Mouse (Mus musculus) myocyte (in vitro differentiated cells): ENCODE measurements around the gene Cd3eap. TPM values are rescaled to one million over a fixed set of nuclear protein-coding genes. Genes with fewer than 3 reads are reported as not detected.
A peak's percentile ranks its signal among the peaks of the same experiment; 100 is the strongest.

Experiments used
- H3K27me3 ChIP-seq: one replicate; pipeline ENCODE4 v1.6.1; 2011; ENCODE audit not compliant: control insufficient read depth, insufficient read depth, insufficient read length
- H3K36me3 ChIP-seq: one replicate; pipeline ENCODE4 v1.6.1; 2011; ENCODE audit not compliant: control insufficient read depth, insufficient read depth
- H3K4me2 ChIP-seq: one replicate; pipeline ENCODE4 v1.6.1; 2011; ENCODE audit warnings: low read depth, control low read depth
- H3K4me3 ChIP-seq: one replicate; pipeline ENCODE4 v1.5.1; 2011; ENCODE audit warnings: mild to moderate bottlenecking, control low read depth, moderate library complexity
- H3K79me2 ChIP-seq: one replicate; pipeline ENCODE4 v1.6.1; 2011; ENCODE audit not compliant: control insufficient read depth, insufficient read depth
- H3ac ChIP-seq: one replicate; pipeline ENCODE4 v1.6.1; 2011; ENCODE audit not compliant: control insufficient read depth, insufficient read length
- CEBPB ChIP-seq: IDR thresholded peaks from 2 replicates; pipeline ENCODE4 v1.6.1; 2011; ENCODE audit warnings: mild to moderate bottlenecking, moderate library complexity; ENCODE audit not compliant: poor library complexity, insufficient read depth, severe bottlenecking
- E2F4 ChIP-seq: IDR thresholded peaks from one replicate; pipeline ENCODE4 v1.6.1; 2011; ENCODE audit warnings: mild to moderate bottlenecking, control low read depth, moderate library complexity; ENCODE audit not compliant: insufficient read depth
- MAX ChIP-seq: IDR thresholded peaks from one replicate; pipeline ENCODE4 v1.6.1; 2011; ENCODE audit warnings: low read depth, mild to moderate bottlenecking, control low read depth
- MYOD1 ChIP-seq, 3 experiments: IDR thresholded peaks; one replicate each; pipeline ENCODE4 v1.6.1; 2011; ENCODE audit warnings: control low read depth in 2 of 3, low read depth in 2 of 3, mild to moderate bottlenecking in 2 of 3, moderate library complexity in 1 of 3; ENCODE audit not compliant: insufficient read length in 2 of 3, control insufficient read depth in 1 of 3
- MYOG ChIP-seq, 3 experiments: IDR thresholded peaks; one replicate each; pipeline ENCODE4 v1.6.1; 2011; ENCODE audit warnings: control low read depth in 2 of 3, low read depth in 2 of 3, mild to moderate bottlenecking in 2 of 3; ENCODE audit not compliant: insufficient read length in 2 of 3, control insufficient read depth in 1 of 3, insufficient read depth in 1 of 3
- POLR2A ChIP-seq: IDR thresholded peaks from one replicate; pipeline ENCODE4 v1.6.1; 2011; ENCODE audit warnings: low read depth, mild to moderate bottlenecking, control low read depth, moderate library complexity; ENCODE audit not compliant: insufficient read length
- POLR2AphosphoS2 ChIP-seq: IDR thresholded peaks from one replicate; pipeline ENCODE4 v1.6.1; 2011; ENCODE audit warnings: low read depth, control low read depth; ENCODE audit not compliant: insufficient read length
- REST ChIP-seq: IDR thresholded peaks from one replicate; pipeline ENCODE4 v1.6.1; 2011; ENCODE audit warnings: mild to moderate bottlenecking, control low read depth, moderate library complexity; ENCODE audit not compliant: insufficient read depth, insufficient read length
- SRF ChIP-seq: IDR thresholded peaks from one replicate; pipeline ENCODE4 v1.6.1; 2011; ENCODE audit warnings: low read depth; ENCODE audit not compliant: control insufficient read depth, insufficient read length
- TCF12 ChIP-seq: IDR thresholded peaks from one replicate; pipeline ENCODE4 v1.6.1; 2011; ENCODE audit warnings: mild to moderate bottlenecking, control low read depth; ENCODE audit not compliant: poor library complexity, insufficient read depth, severe bottlenecking
- TCF3 ChIP-seq: IDR thresholded peaks from one replicate; pipeline ENCODE4 v1.6.1; 2011; ENCODE audit warnings: low read depth, control low read depth; ENCODE audit not compliant: insufficient read length
- USF1 ChIP-seq: IDR thresholded peaks from one replicate; pipeline ENCODE4 v1.6.1; 2011; ENCODE audit warnings: low read depth, mild to moderate bottlenecking, control low read depth, moderate library complexity
- polyA plus RNA-seq: library from polyadenylated mRNA; unstranded; fragments of >200 nt; fragmentation: generic; extraction: Trizol; gene quantifications from one replicate; pipeline ENCODE4 v1.2.1, GENCODE M21; 2012; ENCODE audit warnings: missing spikeins

The Cd3eap gene
- polyA plus RNA-seq, 1 experiment = 13.7 TPM

GRCm38 (mm10) chr7:19344938-19345471, 14.3 kb downstream of the Cd3eap start:
- no peak for TF ChIP-seq SRF
- TF ChIP-seq POLR2A = peak; percentile 43
- peak; percentile 38 for TF ChIP-seq POLR2AphosphoS2
- H3ac ChIP-seq = no peak overlapping the region
- no peaks in the 10 kb centered on the region for H3K79me2 ChIP-seq
- peak overlapping the region; percentile 77 for H3K4me2 ChIP-seq
- H3K36me3 ChIP-seq = peaks cover 6% of the 10 kb centered on the region
- H3K27me3 ChIP-seq = no peaks in the 10 kb centered on the region
- H3K4me3 ChIP-seq = peak overlapping the region; percentile 73

- Histone ChIP-seq H3ac (no peak within 1 kb of the TSS), H3K4me3 (peak within 1 kb of the TSS; percentile 73), H3K4me2 (peak within 1 kb of the TSS; percentile 77), H3K79me2 (no peaks in the 10 kb centered on the region), H3K27me3 (no peaks in the 10 kb centered on the region), H3K36me3 (peaks cover 6% of the 10 kb centered on the region)
- peak in 2 of 3 experiments; percentile 83 to 86 for TF ChIP-seq MYOD1 (IDR thresholded peaks at IDR 0.05; ENCODE audit: control insufficient read depth in 1 of 3, insufficient read length in 2 of 3, low read depth in 2 of 3)
- no peak for TF ChIP-seq CEBPB
- peak in 1 of 3 experiments; percentile 41 for TF ChIP-seq MYOG (IDR thresholded peaks at IDR 0.05; ENCODE audit: control insufficient read depth in 1 of 3, insufficient read depth in 1 of 3, insufficient read length in 2 of 3, low read depth in 2 of 3)
- no peak for TF ChIP-seq E2F4
- no peak for TF ChIP-seq POLR2A
Observed at GRCm38 (mm10) chr7:19344237-19344847, 14.9 kb downstream of the Cd3eap start, which contains the start of gene Ercc1. TSS of gene Ercc1 (plus strand) at chr7:19344778.

- Histone ChIP-seq H3K4me2 (peak overlapping the region; percentile 77), H3K4me3 (no peak overlapping the region), H3K36me3 (no peaks in the 10 kb centered on the region), H3ac (no peak overlapping the region), H3K27me3 (no peaks in the 10 kb centered on the region), H3K79me2 (no peaks in the 10 kb centered on the region)
- TF ChIP-seq TCF3 (no peak), CEBPB (no peak), E2F4 (no peak)
Observed at GRCm38 (mm10) chr7:19343210-19343808, 16.0 kb downstream of the Cd3eap start.

GRCm38 (mm10) chr7:19342481-19343027, 16.7 kb downstream of the Cd3eap start:
- Histone ChIP-seq H3K4me3 (peak overlapping the region; percentile 20), H3K27me3 (no peaks in the 10 kb centered on the region), H3K36me3 (no peaks in the 10 kb centered on the region)

GRCm38 (mm10) chr7:19341761-19342409, 17.4 kb downstream of the Cd3eap start:
- Histone ChIP-seq H3K79me2 (no peaks in the 10 kb centered on the region), H3K4me2 (peak overlapping the region; percentile 86), H3K27me3 (no peaks in the 10 kb centered on the region), H3K36me3 (no peaks in the 10 kb centered on the region), H3ac (no peak overlapping the region), H3K4me3 (peak overlapping the region; percentile 20)
- TF ChIP-seq TCF3 = no peak
- no peak for TF ChIP-seq SRF
- no peak for TF ChIP-seq USF1
- no peak for TF ChIP-seq REST
- TF ChIP-seq TCF12 = no peak
- TF ChIP-seq POLR2AphosphoS2 = peak; percentile 56
- no peak for TF ChIP-seq MAX
- no peak for TF ChIP-seq CEBPB
- TF ChIP-seq MYOD1 (IDR thresholded peaks at IDR 0.05; ENCODE audit: control insufficient read depth in 1 of 3, insufficient read length in 2 of 3, low read depth in 2 of 3) = peak in 1 of 3 experiments; percentile 7
- no peak for TF ChIP-seq E2F4
- peak in 1 of 3 experiments; percentile 28 for TF ChIP-seq MYOG (IDR thresholded peaks at IDR 0.05; ENCODE audit: control insufficient read depth in 1 of 3, insufficient read depth in 1 of 3, insufficient read length in 2 of 3, low read depth in 2 of 3)
- no peak for TF ChIP-seq POLR2A

More at GRCm38 (mm10) chr7:19342481-19343027, 16.7 kb downstream of the Cd3eap start:
- Histone ChIP-seq H3K79me2 (no peaks in the 10 kb centered on the region), H3K4me2 (peak overlapping the region; percentile 86), H3ac (no peak overlapping the region)
- no peak for TF ChIP-seq REST
- TF ChIP-seq TCF12 = no peak
- TF ChIP-seq MYOD1 (IDR thresholded peaks at IDR 0.05; ENCODE audit: control insufficient read depth in 1 of 3, insufficient read length in 2 of 3, low read depth in 2 of 3) = no peak
- no peak for TF ChIP-seq SRF
- TF ChIP-seq E2F4 = no peak
- no peak for TF ChIP-seq POLR2AphosphoS2
- TF ChIP-seq MYOG (IDR thresholded peaks at IDR 0.05; ENCODE audit: control insufficient read depth in 1 of 3, insufficient read depth in 1 of 3, insufficient read length in 2 of 3, low read depth in 2 of 3) = no peak
